Mouse (Mus musculus) E14TG2a.4 (cell line): Measurements from ENCODE around the gene Ifna13.

ENCODE experiments used
- CTCF ChIP-seq: conservative IDR thresholded peaks from 2 replicates; pipeline ENCODE4 v1.5.1; 2014; ENCODE audit warnings: low read length
- NANOG ChIP-seq: IDR thresholded peaks from 2 replicates; pipeline ENCODE4 v1.6.1; 2014; ENCODE audit warnings: borderline replicate concordance, low read length, mixed read lengths

GRCm38 (mm10) chr4:88680362-88680761, 36.1 kb upstream of the Ifna13 start:
- peak; percentile 44 for TF ChIP-seq CTCF
- TF ChIP-seq NANOG = no peak
